Mouse (Mus musculus): ENCODE results near the gene Sesn3.

GRCm38 (mm10) chr9:14313968-14314367 is 39.1 kb downstream of the Sesn3 start:
- no peak for TF ChIP-seq CTCF (IDR thresholded peaks at IDR 0.05; ENCODE audit: control insufficient read depth, insufficient read depth, insufficient replicate concordance, low read depth, low read length)
- no peak for TF ChIP-seq POLR2A (IDR thresholded peaks at IDR 0.05; ENCODE audit: control insufficient read depth, low read depth, low read length)
